Mouse (Mus musculus) forebrain, embryonic 12.5 days (tissue): Measurements from ENCODE around the gene Oaz1. TPM values are rescaled to one million over a fixed set of nuclear protein-coding genes. Genes with fewer than 3 reads are reported as not detected.
A peak's percentile ranks its signal among the peaks of the same experiment; 100 is the strongest.

Experiments used
- ATAC-seq: fragments of 200-750 bp; cut with Nextera tagmentation; 2 replicates; pipeline ENCODE4 v1.8.0; 2017; ENCODE audit warnings: moderate TSS enrichment; ENCODE audit not compliant: low FRiP score
- H3K27ac ChIP-seq: fragments of 300-500 bp; sonication (generic); 2 replicates; pipeline ENCODE4 v1.5.1; 2016; ENCODE audit warnings: mild to moderate bottlenecking
- H3K27me3 ChIP-seq: fragments of 300-500 bp; sonication (generic); 2 replicates; pipeline ENCODE4 v1.6.1; 2016; ENCODE audit warnings: mild to moderate bottlenecking
- H3K36me3 ChIP-seq: fragments of 300-500 bp; sonication (generic); replicated peaks from 2 replicates; pipeline ENCODE4 v1.6.1; 2016; ENCODE audit warnings: mild to moderate bottlenecking
- H3K4me1 ChIP-seq: fragments of 300-500 bp; sonication (generic); 2 replicates; pipeline ENCODE4 v1.6.1; 2016
- H3K4me2 ChIP-seq: fragments of 300-500 bp; sonication (generic); 2 replicates; pipeline ENCODE4 v1.6.1; 2016; ENCODE audit warnings: mild to moderate bottlenecking, moderate library complexity
- H3K4me3 ChIP-seq: fragments of 300-500 bp; sonication (generic); replicated peaks from 2 replicates; pipeline ENCODE4 v1.5.1; 2016; ENCODE audit warnings: mild to moderate bottlenecking
- H3K9ac ChIP-seq: fragments of 300-500 bp; sonication (generic); 2 replicates; pipeline ENCODE4 v1.6.1; 2016; ENCODE audit warnings: mild to moderate bottlenecking
- H3K9me3 ChIP-seq: fragments of 300-500 bp; sonication (generic); 2 replicates; pipeline ENCODE4 v1.6.1; 2016
- WGBS: fragments of 180-500 bp; shearing (Covaris S2); methylation state at CpG from one replicate; pipeline ENCODE4 v1.1.7; 2016; 5-methylcytosine and 5-hydroxymethylcytosine counted together
- microRNA counts: library from miRNA; unstranded; fragments of <30 nt; microRNA quantifications from one replicate; lab custom pipeline; 2017
- microRNA-seq: library from miRNA; unstranded; fragments of <30 nt; microRNA quantifications from one replicate; pipeline ENCODE4, GENCODE M21; 2017
- polyA plus RNA-seq: library from polyadenylated mRNA; unstranded; fragments of >200 nt; fragmentation: Nextera tagmentation; extraction: Ambion mirVana; gene quantifications from 2 replicates; pipeline ENCODE4 v1.2.1, GENCODE M21; 2016

The Oaz1 gene
- polyA plus RNA-seq, 1 experiment from 2014 or later = 1,490 TPM

GRCm38 (mm10) chr10:80864446-80864845 lies 38.0 kb downstream of the Oaz1 start:
- Histone ChIP-seq H3K4me1 (no peaks in the 10 kb centered on the region), H3K9ac (no peak overlapping the region), H3K4me2 (no peak overlapping the region), H3K9me3 (no peaks in the 10 kb centered on the region), H3K36me3 (peaks cover 59% of the 10 kb centered on the region), H3K4me3 (no peak overlapping the region), H3K27me3 (no peaks in the 10 kb centered on the region), H3K27ac (no peak overlapping the region)
- ATAC-seq = no peak
- 93% methylated on average over 16 of the region's 16 CpGs for WGBS

GRCm38 (mm10) chr10:80870993-80871392 lies 44.5 kb downstream of the Oaz1 start:
- Histone ChIP-seq H3K4me2 (no peak overlapping the region), H3K4me1 (0 out of 2 replicates have a peak, but pooled peaks cover 4% of the 10 kb centered on the region), H3K4me3 (no peak overlapping the region), H3K9ac (no peak overlapping the region), H3K9me3 (no peaks in the 10 kb centered on the region), H3K27ac (no peak overlapping the region), H3K27me3 (peaks cover 13% of the 10 kb centered on the region; the same call in 1 of the 2 replicates), H3K36me3 (peaks cover 20% of the 10 kb centered on the region)
- 84% methylated on average over 3 of the region's 6 CpGs for WGBS
- no peak for ATAC-seq

- no peak for ATAC-seq
- 31% methylated on average over 9 of the region's 9 CpGs for WGBS
- H3K4me3 ChIP-seq = no peak within 1 kb of the TSS
Measured at GRCm38 (mm10) chr10:80871581-80871980, 45.1 kb downstream of the Oaz1 start, which contains the start of gene Tmprss9. TSS of gene Tmprss9 (plus strand) at chr10:80871848.

GRCm38 (mm10) chr10:80874035-80874434 lies 47.6 kb downstream of the Oaz1 start:
- Histone ChIP-seq H3K27me3 (peaks cover 17% of the 10 kb centered on the region), H3K9me3 (no peaks in the 10 kb centered on the region), H3K27ac (no peak overlapping the region), H3K9ac (no peak overlapping the region), H3K4me1 (peaks cover 8% of the 10 kb centered on the region; the same call in 1 of the 2 replicates), H3K4me3 (no peak overlapping the region), H3K4me2 (no peak overlapping the region), H3K36me3 (no peaks in the 10 kb centered on the region)
- no peak for ATAC-seq
- 82% methylated on average over 9 of the region's 9 CpGs for WGBS

More at GRCm38 (mm10) chr10:80871581-80871980, 45.1 kb downstream of the Oaz1 start, which contains the start of gene Tmprss9:
- no peak within 1 kb of the TSS for H3K27ac ChIP-seq
- H3K9me3 ChIP-seq = no peaks in the 10 kb centered on the region
- H3K9ac ChIP-seq = no peak within 1 kb of the TSS
- peaks cover 8% of the 10 kb centered on the region; the same call in 1 of the 2 replicates for H3K4me1 ChIP-seq
- peaks cover 14% of the 10 kb centered on the region for H3K36me3 ChIP-seq
- peaks cover 13% of the 10 kb centered on the region; the same call in 1 of the 2 replicates for H3K27me3 ChIP-seq
- H3K4me2 ChIP-seq = no peak within 1 kb of the TSS

GRCm38 (mm10) chr10:80876028-80876427 lies 49.6 kb downstream of the Oaz1 start:
- H3K9me3 ChIP-seq = no peaks in the 10 kb centered on the region
- H3K4me1 ChIP-seq = peaks cover 8% of the 10 kb centered on the region; the same call in 1 of the 2 replicates
- H3K9ac ChIP-seq = no peak overlapping the region
- 26% methylated on average over 5 of the region's 5 CpGs for WGBS
- H3K27ac ChIP-seq = no peak overlapping the region
- ATAC-seq = no peak
- H3K4me3 ChIP-seq = no peak overlapping the region
- H3K27me3 ChIP-seq = peaks cover 21% of the 10 kb centered on the region
- H3K4me2 ChIP-seq = no peak overlapping the region
- no peaks in the 10 kb centered on the region for H3K36me3 ChIP-seq

- no peak for ATAC-seq
- H3K4me1 ChIP-seq = peaks cover 8% of the 10 kb centered on the region; the same call in 1 of the 2 replicates
- no peak overlapping the region for H3K4me3 ChIP-seq
- H3K4me2 ChIP-seq = no peak overlapping the region
- H3K27me3 ChIP-seq = peaks cover 19% of the 10 kb centered on the region
- no peak overlapping the region for H3K27ac ChIP-seq
- 24% methylated on average over 3 of the region's 3 CpGs for WGBS
- 0 out of 2 replicates have a peak, but pooled peaks cover 3% of the 10 kb centered on the region for H3K9me3 ChIP-seq
- H3K9ac ChIP-seq = no peak overlapping the region
- no peaks in the 10 kb centered on the region for H3K36me3 ChIP-seq
Measured at GRCm38 (mm10) chr10:80876594-80876993, 50.1 kb downstream of the Oaz1 start.

MicroRNA genes within 50 kb of the gene (microRNA counts, 519-probe panel; counts per million panel counts)
- not detected for microRNA mmu-miR-1982 (lab: Ali Mortazavi, UCI)

Small RNAs within 50 kb of the gene (microRNA-seq; reads per million reads assigned to microRNA genes)
- 4.9 reads per million, percentile 18 among the genes with 10 or more reads in this experiment for gene Mir1982

Other genes starting within 250 kb of the Oaz1 start
- gene Klf16, start 249.3 kb upstream of the Oaz1 start, polyA plus RNA-seq = 8.7 and 9.5 TPM in 2 replicates
- 84.2 and 89.6 TPM in 2 replicates for gene Abhd17a, start 236.3 kb upstream of the Oaz1 start, polyA plus RNA-seq
- 63.7 and 67.8 TPM in 2 replicates for gene Scamp4, start 223.8 kb upstream of the Oaz1 start, polyA plus RNA-seq
- 5.3 and 6.0 TPM in 2 replicates for gene Adat3, start 223.8 kb upstream of the Oaz1 start, polyA plus RNA-seq
- 5.9 and 6.6 TPM in 2 replicates for gene Gm49322, start 220.6 kb upstream of the Oaz1 start, polyA plus RNA-seq
- gene Csnk1g2, start 203.8 kb upstream of the Oaz1 start, polyA plus RNA-seq = 146 and 161 TPM in 2 replicates
- 84.3 and 85.1 TPM in 2 replicates for gene Btbd2, start 169.6 kb upstream of the Oaz1 start, polyA plus RNA-seq
- 74.4 and 75.4 TPM in 2 replicates for gene Mknk2, start 148.5 kb upstream of the Oaz1 start, polyA plus RNA-seq
- gene Mob3a, start 124.7 kb upstream of the Oaz1 start, polyA plus RNA-seq = 52.4 and 54.1 TPM in 2 replicates
- 20.6 and 21.6 TPM in 2 replicates for gene Izumo4, start 124.5 kb upstream of the Oaz1 start, polyA plus RNA-seq
- 87.5 and 89.3 TPM in 2 replicates for gene Ap3d1, start 84.4 kb upstream of the Oaz1 start, polyA plus RNA-seq
- gene Dot1l, start 71.5 kb upstream of the Oaz1 start, polyA plus RNA-seq = 27.6 and 28.2 TPM in 2 replicates
- gene Sf3a2, start 28.5 kb upstream of the Oaz1 start, polyA plus RNA-seq = 77.1 and 89.4 TPM in 2 replicates
- 152 and 156 TPM in 2 replicates for gene Plekhj1, start 28.0 kb upstream of the Oaz1 start, polyA plus RNA-seq
- gene Amh, start 21.4 kb upstream of the Oaz1 start, polyA plus RNA-seq = 0.15 TPM in 1 of 2 replicates, not detected in the other
- 0.27 and 0.36 TPM in 2 replicates for gene Jsrp1, start 13.2 kb upstream of the Oaz1 start, polyA plus RNA-seq
- gene Lingo3, start 17.4 kb downstream of the Oaz1 start, polyA plus RNA-seq = 1.5 and 1.7 TPM in 2 replicates
- gene Lsm7, start 28.6 kb downstream of the Oaz1 start, polyA plus RNA-seq = 274 and 289 TPM in 2 replicates
- gene Sppl2b, start 28.6 kb downstream of the Oaz1 start, polyA plus RNA-seq = 43.3 and 44.0 TPM in 2 replicates
- gene Tmprss9, start 45.2 kb downstream of the Oaz1 start, polyA plus RNA-seq = 0.06 and 0.08 TPM in 2 replicates
- gene Timm13, start 74.3 kb downstream of the Oaz1 start, polyA plus RNA-seq = 311 and 314 TPM in 2 replicates
- gene Lmnb2, start 91.6 kb downstream of the Oaz1 start, polyA plus RNA-seq = 67.7 and 73.8 TPM in 2 replicates
- 8.2 and 9.8 TPM in 2 replicates for gene Gadd45b, start 103.4 kb downstream of the Oaz1 start, polyA plus RNA-seq
- 9.8 and 11.0 TPM in 2 replicates for gene Gng7, start 188.3 kb downstream of the Oaz1 start, polyA plus RNA-seq
- gene Diras1, start 199.0 kb downstream of the Oaz1 start, polyA plus RNA-seq = 8.7 and 11.6 TPM in 2 replicates
- gene Slc39a3, start 210.8 kb downstream of the Oaz1 start, polyA plus RNA-seq = 29.2 and 32.8 TPM in 2 replicates
- 262 and 280 TPM in 2 replicates for gene Sgta, start 233.5 kb downstream of the Oaz1 start, polyA plus RNA-seq
- 65.0 and 69.2 TPM in 2 replicates for gene Thop1, start 243.4 kb downstream of the Oaz1 start, polyA plus RNA-seq